Mouse (Mus musculus): Measurements from ENCODE around the gene Ms4a4d. TPM values are rescaled to one million over a fixed set of nuclear protein-coding genes. Genes with fewer than 3 reads are reported as not detected.
"Not testable (repeated sequence)": the region's sequence is repeated elsewhere in the genome, so short reads cannot be mapped to it uniquely, and the experiment has no call there.

Ms4a4d gene
- polyA plus RNA-seq, 1 experiment from 2014 or later = not detected

DNA sequence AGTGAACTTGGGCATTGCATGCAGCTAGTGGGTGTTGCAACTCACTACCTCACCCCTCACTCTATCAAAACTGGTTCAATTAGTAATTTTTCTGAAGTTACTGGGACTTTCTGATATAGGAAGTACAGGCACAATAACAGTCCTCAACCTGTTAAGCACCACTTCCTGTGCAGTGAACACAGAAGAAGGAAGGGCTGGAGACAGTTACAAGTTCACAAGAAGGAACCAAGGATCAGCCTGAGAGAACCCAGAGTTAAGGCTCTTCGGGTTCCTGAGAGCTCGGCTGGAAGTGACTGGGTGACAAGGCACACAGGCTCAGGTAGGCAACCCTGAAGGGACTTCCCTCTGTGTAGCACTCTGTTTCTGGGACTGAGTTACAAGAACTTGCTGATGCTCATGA is 18.2 kb upstream of the Ms4a4d start:
- H3K4me3 ChIP-seq; H3K4me2 ChIP-seq (replicated peaks); H3K4me1 ChIP-seq; ATAC-seq (ENCODE audit: low FRiP score, low read depth); H3K27me3 ChIP-seq; H3K9ac ChIP-seq (replicated peaks); H3K36me3 ChIP-seq; H3K27ac ChIP-seq (replicated peaks); H3K9me3 ChIP-seq: not testable (repeated sequence)
- 86% methylated on average over 2 of the region's 2 CpGs for WGBS

DNA sequence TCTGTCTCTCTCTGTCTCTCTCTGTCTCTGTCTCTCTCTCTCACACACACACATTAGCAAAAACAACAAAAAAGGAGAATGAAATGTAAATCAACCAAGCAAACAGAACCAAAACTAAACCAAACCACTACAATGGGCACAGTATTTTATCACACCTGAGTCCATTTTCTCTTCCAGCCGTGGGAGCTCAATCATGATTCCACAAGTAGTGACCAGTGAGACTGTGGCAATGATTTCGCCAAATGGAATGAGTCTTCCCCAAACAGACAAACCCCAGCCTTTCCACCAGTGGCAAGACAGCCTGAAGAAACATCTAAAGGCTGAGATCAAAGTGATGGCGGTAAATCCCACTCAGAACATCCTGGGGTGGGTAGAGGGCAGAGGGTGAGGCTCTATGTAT is 16.5 kb upstream of the Ms4a4d start:
- H3K4me2 ChIP-seq (replicated peaks) = no peak overlapping the region
- no peaks in the 10 kb centered on the region for H3K36me3 ChIP-seq
- ATAC-seq (ENCODE audit: low FRiP score, low read depth) = no peak
- H3K4me1 ChIP-seq = no peaks in the 10 kb centered on the region
- WGBS = 88% methylated on average over 3 of the region's 3 CpGs
- H3K27me3 ChIP-seq = no peaks in the 10 kb centered on the region
- H3K4me3 ChIP-seq = no peak overlapping the region
- no peak overlapping the region for H3K9ac ChIP-seq (replicated peaks)
- H3K27ac ChIP-seq (replicated peaks) = no peak overlapping the region
- H3K9me3 ChIP-seq = no peaks in the 10 kb centered on the region

DNA sequence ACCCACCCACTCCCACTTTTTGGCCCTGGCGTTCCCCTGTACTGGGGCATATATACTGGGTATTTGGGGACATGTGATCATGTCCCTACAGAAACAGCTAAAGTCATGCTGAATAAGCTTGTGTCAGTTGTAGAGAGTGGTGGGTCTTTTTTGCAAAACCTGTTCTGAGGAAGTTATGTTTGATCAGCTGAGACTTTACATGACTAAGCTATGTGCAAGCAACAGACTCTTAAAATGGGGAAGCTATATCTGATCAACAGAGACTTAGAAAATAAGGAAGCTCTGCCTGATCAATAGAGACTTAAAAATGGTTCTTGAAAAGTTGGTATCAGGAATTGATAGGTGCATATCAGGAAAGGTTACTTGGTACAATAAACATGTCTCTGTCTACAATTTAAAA is 3.2 kb upstream of the Ms4a4d start:
- no peaks in the 10 kb centered on the region for H3K9me3 ChIP-seq
- no peak overlapping the region for H3K4me3 ChIP-seq
- no peak overlapping the region for H3K4me2 ChIP-seq (replicated peaks)
- no peak overlapping the region for H3K9ac ChIP-seq (replicated peaks)
- 90% methylated on average over 1 of the region's 1 CpGs for WGBS
- H3K4me1 ChIP-seq = 0 out of 2 replicates have a peak, but pooled peaks cover 2% of the 10 kb centered on the region
- no peak overlapping the region for H3K27ac ChIP-seq (replicated peaks)
- ATAC-seq (ENCODE audit: low FRiP score, low read depth) = no peak
- H3K27me3 ChIP-seq = no peaks in the 10 kb centered on the region
- no peaks in the 10 kb centered on the region for H3K36me3 ChIP-seq

GRCm38 (mm10) chr19:11533888-11534445 is 2.6 kb upstream of the Ms4a4d start:
- 75% methylated on average over 2 of the region's 2 CpGs for WGBS
- no peaks in the 10 kb centered on the region for H3K27me3 ChIP-seq
- no peak for ATAC-seq (ENCODE audit: low FRiP score, low read depth)

DNA sequence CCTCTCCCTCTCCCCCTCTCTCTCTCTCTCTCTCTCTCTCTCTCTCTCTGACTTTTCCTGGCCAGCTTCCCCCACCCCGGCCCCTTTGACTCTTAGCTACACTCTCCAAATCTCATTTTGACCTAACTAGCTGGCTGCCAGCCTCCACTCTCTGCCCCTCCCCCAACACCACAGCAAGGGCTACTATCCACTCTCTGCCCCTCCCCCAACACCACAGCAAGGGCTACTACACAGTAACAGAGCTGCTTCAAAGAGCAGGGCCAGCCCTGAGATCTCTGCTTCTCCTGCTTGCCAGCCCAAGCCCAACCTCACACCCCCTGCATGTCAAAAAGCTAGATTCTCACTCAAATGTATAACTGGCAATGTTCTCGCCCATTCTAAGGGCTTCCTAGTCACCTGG is 735 bp downstream of the Ms4a4d start:
- H3K9ac ChIP-seq (replicated peaks) = no peak overlapping the region
- WGBS = 26% methylated on average over 2 of the region's 2 CpGs
- no peaks in the 10 kb centered on the region for H3K9me3 ChIP-seq
- H3K4me2 ChIP-seq (replicated peaks) = no peak overlapping the region
- H3K27ac ChIP-seq (replicated peaks) = no peak overlapping the region
- no peaks in the 10 kb centered on the region for H3K27me3 ChIP-seq
- ATAC-seq (ENCODE audit: low FRiP score, low read depth) = peak; percentile 68; the same call in 1 of the 2 replicates
- H3K36me3 ChIP-seq = no peaks in the 10 kb centered on the region
- no peak overlapping the region for H3K4me3 ChIP-seq
- 0 out of 2 replicates have a peak, but pooled peaks cover 2% of the 10 kb centered on the region for H3K4me1 ChIP-seq

More at GRCm38 (mm10) chr19:11533888-11534445, 2.6 kb upstream of the Ms4a4d start:
- no peaks in the 10 kb centered on the region for H3K9me3 ChIP-seq
- H3K4me3 ChIP-seq = no peak overlapping the region
- H3K27ac ChIP-seq (replicated peaks) = no peak overlapping the region
- H3K4me1 ChIP-seq = 0 out of 2 replicates have a peak, but pooled peaks cover 2% of the 10 kb centered on the region
- H3K36me3 ChIP-seq = no peaks in the 10 kb centered on the region
- H3K4me2 ChIP-seq (replicated peaks) = no peak overlapping the region
- no peak overlapping the region for H3K9ac ChIP-seq (replicated peaks)

GRCm38 (mm10) chr19:11540166-11540821 is 3.7 kb downstream of the Ms4a4d start:
- H3K4me1 ChIP-seq; H3K4me2 ChIP-seq (replicated peaks); H3K27me3 ChIP-seq; ATAC-seq (ENCODE audit: low FRiP score, low read depth); H3K36me3 ChIP-seq; H3K9me3 ChIP-seq; H3K4me3 ChIP-seq; H3K27ac ChIP-seq (replicated peaks); H3K9ac ChIP-seq (replicated peaks): not testable (repeated sequence)
- WGBS = 92% methylated on average over 1 of the region's 1 CpGs

DNA sequence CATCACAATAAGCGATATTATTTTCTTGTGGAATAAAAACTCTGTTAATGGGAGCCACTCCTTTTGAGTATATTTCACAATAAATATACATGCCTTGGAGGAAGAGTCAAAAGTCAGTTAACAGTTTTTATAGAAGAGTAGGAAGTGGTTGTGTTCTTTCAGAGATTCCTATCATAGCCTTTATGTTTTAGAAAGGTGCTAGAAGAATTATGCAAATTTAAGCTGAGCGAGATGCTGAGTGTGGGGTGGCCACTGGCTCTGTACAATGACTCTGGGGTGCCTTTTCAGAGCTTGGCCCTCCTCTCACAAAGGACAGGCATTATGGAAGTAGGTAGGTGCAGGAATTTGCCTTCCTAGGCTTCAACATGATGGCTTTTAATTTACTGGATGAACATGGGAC is 7.8 kb downstream of the Ms4a4d start:
- not testable (repeated sequence) for H3K4me3 ChIP-seq; H3K36me3 ChIP-seq; H3K27ac ChIP-seq (replicated peaks); H3K4me1 ChIP-seq; H3K27me3 ChIP-seq; ATAC-seq (ENCODE audit: low FRiP score, low read depth); H3K9me3 ChIP-seq; H3K9ac ChIP-seq (replicated peaks); H3K4me2 ChIP-seq (replicated peaks)
- WGBS = 93% methylated on average over 2 of the region's 2 CpGs

GRCm38 (mm10) chr19:11547911-11548310 is 11.3 kb downstream of the Ms4a4d start:
- H3K4me3 ChIP-seq = no peak overlapping the region
- H3K4me1 ChIP-seq = no peaks in the 10 kb centered on the region
- H3K4me2 ChIP-seq (replicated peaks) = no peak overlapping the region
- no peak overlapping the region for H3K9ac ChIP-seq (replicated peaks)
- H3K27ac ChIP-seq (replicated peaks) = no peak overlapping the region
- H3K36me3 ChIP-seq = no peaks in the 10 kb centered on the region
- ATAC-seq (ENCODE audit: low FRiP score, low read depth) = no peak
- no peaks in the 10 kb centered on the region for H3K27me3 ChIP-seq
- H3K9me3 ChIP-seq = no peaks in the 10 kb centered on the region

- H3K4me2 ChIP-seq (replicated peaks) = no peak overlapping the region
- no peak overlapping the region for H3K4me3 ChIP-seq
- H3K9me3 ChIP-seq = no peaks in the 10 kb centered on the region
- no peaks in the 10 kb centered on the region for H3K4me1 ChIP-seq
- no peak overlapping the region for H3K27ac ChIP-seq (replicated peaks)
- no peak for ATAC-seq (ENCODE audit: low FRiP score, low read depth)
- no peak overlapping the region for H3K9ac ChIP-seq (replicated peaks)
- no peaks in the 10 kb centered on the region for H3K27me3 ChIP-seq
- no peaks in the 10 kb centered on the region for H3K36me3 ChIP-seq
- 89% methylated on average over 5 of the region's 5 CpGs for WGBS
Observed at GRCm38 (mm10) chr19:11554726-11555125, 18.1 kb downstream of the Ms4a4d start.

DNA sequence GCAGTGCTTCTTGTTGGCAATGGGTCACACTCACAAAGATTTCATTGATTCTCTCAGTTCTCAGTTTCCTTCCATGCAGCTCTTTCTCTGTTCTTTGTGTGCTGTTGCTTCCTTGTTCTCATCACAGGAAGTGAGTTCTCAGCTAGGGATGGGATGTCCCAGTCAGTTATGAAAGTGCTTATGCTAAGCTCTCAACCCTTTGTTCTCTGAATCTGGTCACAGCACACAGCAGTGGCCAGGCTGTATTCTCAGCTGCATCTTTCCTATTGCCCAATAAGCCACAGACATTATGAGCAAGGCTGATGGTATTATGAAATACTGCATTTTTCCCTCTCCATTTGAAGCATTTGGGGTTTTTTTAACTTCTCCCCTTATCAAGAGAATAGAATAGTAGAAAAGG is 23.0 kb downstream of the Ms4a4d start:
- H3K4me1 ChIP-seq; H3K9me3 ChIP-seq; H3K4me2 ChIP-seq (replicated peaks); H3K27me3 ChIP-seq; ATAC-seq (ENCODE audit: low FRiP score, low read depth); H3K27ac ChIP-seq (replicated peaks); H3K4me3 ChIP-seq; H3K9ac ChIP-seq (replicated peaks); H3K36me3 ChIP-seq: not testable (repeated sequence)

DNA sequence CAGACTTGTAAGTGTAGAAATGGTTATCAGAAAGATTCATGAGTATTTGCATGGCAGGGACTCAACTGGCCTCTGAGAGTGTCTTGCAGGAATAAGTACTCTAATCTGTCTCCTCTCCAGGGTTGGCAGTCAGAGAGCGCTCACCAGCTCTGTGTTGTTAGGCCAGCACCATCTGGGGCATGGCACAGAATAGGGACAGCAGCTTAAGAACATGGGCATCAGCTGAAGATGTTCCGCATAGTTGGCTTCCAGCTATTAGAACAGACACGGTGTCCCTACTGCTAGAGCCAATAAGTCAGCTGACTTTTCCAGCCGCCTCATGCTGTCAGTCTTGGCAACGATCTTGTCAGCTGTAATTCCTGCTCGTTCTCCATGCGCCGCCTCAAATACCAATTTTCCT is 38.4 kb downstream of the Ms4a4d start:
- Histone ChIP-seq H3K27ac (replicated peaks) (no peak overlapping the region), H3K4me3 (no peak overlapping the region), H3K9ac (replicated peaks) (no peak overlapping the region), H3K4me2 (replicated peaks) (no peak overlapping the region), H3K36me3 (no peaks in the 10 kb centered on the region), H3K9me3 (no peaks in the 10 kb centered on the region), H3K4me1 (no peaks in the 10 kb centered on the region), H3K27me3 (no peaks in the 10 kb centered on the region)
- no peak for ATAC-seq (ENCODE audit: low FRiP score, low read depth)
- WGBS = 90% methylated on average over 8 of the region's 8 CpGs

- 69% methylated on average over 4 of the region's 4 CpGs for WGBS
- no peak for ATAC-seq (ENCODE audit: low FRiP score, low read depth)
- H3K9me3 ChIP-seq = no peaks in the 10 kb centered on the region
- no peak overlapping the region for H3K4me3 ChIP-seq
- H3K4me1 ChIP-seq = no peaks in the 10 kb centered on the region
- H3K4me2 ChIP-seq (replicated peaks) = no peak overlapping the region
- H3K27me3 ChIP-seq = no peaks in the 10 kb centered on the region
- no peak overlapping the region for H3K27ac ChIP-seq (replicated peaks)
- no peaks in the 10 kb centered on the region for H3K36me3 ChIP-seq
- no peak overlapping the region for H3K9ac ChIP-seq (replicated peaks)
Observed at GRCm38 (mm10) chr19:11589205-11589604, 52.6 kb downstream of the Ms4a4d start.

All from midbrain, embryonic 12.5 days (tissue).